Mouse (Mus musculus) cerebellum, adult 2 months (tissue): ENCODE measurements around the gene Klk1b26.
"Not testable (repeated sequence)": the region's sequence is repeated elsewhere in the genome, so short reads cannot be mapped to it uniquely, and the experiment has no call there.

ENCODE experiments used
- CTCF ChIP-seq: fragments of 200-500 bp; IDR thresholded peaks from 2 replicates; pipeline ENCODE4 v1.5.1; 2011; ENCODE audit warnings: low read depth, mild to moderate bottlenecking, control low read depth, low read length, moderate library complexity, borderline replicate concordance; ENCODE audit not compliant: insufficient read depth
- POLR2A ChIP-seq: fragments of 200-500 bp; IDR thresholded peaks from 2 replicates; pipeline ENCODE4 v1.6.1; 2011; ENCODE audit warnings: low read length, control low read depth, borderline replicate concordance; ENCODE audit not compliant: insufficient read depth

GRCm38 (mm10) chr7:44014666-44015065, 2.7 kb downstream of the Klk1b26 start:
- not testable (repeated sequence) for TF ChIP-seq CTCF, POLR2A
